Mouse (Mus musculus) bone marrow, adult 2 months (tissue): ENCODE measurements around the gene Oit1.

Experiments
- CTCF ChIP-seq: fragments of 200-500 bp; IDR thresholded peaks from 2 replicates; pipeline ENCODE4 v1.5.1; 2011; ENCODE audit warnings: low read length, control low read depth; ENCODE audit not compliant: control insufficient read depth, insufficient read depth
- POLR2A ChIP-seq: fragments of 200-500 bp; IDR thresholded peaks from 2 replicates; pipeline ENCODE4 v1.6.1; 2011; ENCODE audit warnings: low read depth, mild to moderate bottlenecking, control low read depth, low read length, borderline replicate concordance; ENCODE audit not compliant: control insufficient read depth

GRCm38 (mm10) chr14:8398507-8398906 lies 20.0 kb upstream of the Oit1 start:
- no peak for TF ChIP-seq CTCF
- TF ChIP-seq POLR2A, result no peak
